Mouse (Mus musculus) testis, postnatal 10 days (tissue): ENCODE results near the gene Slc39a5.

Experiments used
- DNase-seq: peaks from one replicate; pipeline ENCODE4 v3.0.0; 2021; ENCODE audit warnings: low spot score

Slc39a5 gene

DNA sequence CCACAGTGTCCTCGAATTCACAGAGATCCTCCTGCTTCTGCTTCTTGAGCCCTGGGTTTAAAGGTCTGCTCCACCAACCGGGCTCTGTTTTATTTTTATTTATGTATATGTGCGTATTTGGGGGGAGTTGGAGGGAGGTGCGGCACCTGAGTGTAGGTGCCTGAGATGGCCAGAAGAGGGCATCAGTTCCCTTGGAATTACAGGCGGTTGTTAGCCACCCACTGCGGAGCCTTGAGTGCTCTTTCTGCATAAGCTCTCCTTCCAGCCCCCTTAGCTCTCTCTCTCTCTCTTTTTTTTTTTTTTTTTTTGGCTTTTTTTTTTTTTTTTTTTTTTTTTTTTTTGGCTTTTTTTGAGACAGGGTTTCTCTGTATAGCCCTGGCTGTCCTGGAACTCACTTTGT lies 26.6 kb downstream of the Slc39a5 start:
- DNase-seq: peak; percentile 43

DNA sequence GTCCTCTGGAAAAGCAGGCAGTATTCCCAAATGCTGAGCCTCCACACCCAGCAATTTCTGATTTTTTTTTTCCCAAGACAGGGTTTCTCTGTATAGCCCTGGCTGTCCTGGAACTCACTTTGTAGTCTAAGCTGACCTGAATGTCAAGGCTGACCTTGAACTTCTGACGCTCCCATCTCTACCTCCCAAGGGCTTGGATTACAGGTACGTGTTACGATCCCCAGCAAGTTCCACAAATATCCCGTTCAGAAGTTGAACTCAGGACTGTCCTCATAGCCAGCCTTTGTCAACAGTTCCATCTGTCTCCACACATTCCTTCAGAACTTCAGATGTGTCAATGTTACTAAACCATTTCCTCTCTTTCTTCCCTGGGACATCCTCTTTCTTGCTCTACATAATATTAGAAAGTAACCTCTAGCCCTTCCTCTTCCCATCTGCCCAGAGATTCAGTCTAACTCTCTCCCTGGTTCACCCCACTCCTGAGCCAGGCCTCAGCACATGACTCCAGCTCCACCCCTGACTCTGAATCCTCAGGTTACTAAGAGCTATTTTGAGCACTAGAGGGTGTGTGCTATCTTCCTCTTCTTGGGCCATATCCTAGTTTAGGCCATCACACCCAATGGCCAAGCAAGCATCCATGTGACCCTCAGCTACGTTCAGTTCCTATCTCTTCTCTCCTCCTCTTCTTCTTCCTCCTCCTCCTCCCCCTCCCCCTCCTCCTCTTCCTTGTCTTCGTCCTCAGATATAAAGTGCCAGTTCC lies 27.9 kb downstream of the Slc39a5 start:
- no peak for DNase-seq

DNA sequence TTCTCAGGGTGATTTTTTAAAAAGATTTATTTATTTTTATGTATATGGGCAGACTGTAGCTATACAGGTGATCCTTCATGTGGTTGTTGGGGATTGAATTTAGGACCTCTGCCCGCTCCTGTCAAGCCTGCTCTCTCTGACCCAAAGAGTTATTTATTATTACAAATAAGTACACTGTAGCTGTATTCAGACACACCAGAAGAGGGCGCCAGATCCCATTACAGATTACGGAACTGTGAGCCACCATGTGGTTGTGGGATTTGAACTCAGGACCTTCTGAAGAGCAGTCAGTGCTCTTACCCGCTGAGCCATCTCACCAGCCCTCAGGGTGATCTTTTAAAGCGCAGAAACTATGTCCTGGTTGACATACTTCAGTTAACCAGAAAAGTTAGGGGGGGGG lies 28.9 kb downstream of the Slc39a5 start:
- no peak for DNase-seq

DNA sequence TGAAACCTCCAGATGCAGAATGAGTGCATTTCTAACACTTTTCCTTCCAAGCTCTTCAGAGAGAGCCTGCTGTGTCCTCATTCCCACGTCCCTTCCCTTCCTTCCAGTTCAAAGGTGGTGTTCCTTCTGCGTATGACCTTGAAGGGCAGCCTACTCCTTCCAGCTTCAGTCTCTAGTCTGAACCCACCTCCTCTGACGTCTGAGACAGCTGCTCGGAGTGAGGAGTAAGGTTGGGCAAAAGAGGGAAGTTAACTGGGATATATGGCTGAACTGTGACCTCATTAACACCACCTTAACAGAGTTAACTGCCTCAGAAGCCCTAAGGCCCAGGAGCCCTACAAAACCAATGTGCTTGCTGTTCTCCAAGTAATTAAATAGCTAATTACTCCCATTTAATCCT lies 30.4 kb downstream of the Slc39a5 start:
- DNase-seq: no peak

DNA sequence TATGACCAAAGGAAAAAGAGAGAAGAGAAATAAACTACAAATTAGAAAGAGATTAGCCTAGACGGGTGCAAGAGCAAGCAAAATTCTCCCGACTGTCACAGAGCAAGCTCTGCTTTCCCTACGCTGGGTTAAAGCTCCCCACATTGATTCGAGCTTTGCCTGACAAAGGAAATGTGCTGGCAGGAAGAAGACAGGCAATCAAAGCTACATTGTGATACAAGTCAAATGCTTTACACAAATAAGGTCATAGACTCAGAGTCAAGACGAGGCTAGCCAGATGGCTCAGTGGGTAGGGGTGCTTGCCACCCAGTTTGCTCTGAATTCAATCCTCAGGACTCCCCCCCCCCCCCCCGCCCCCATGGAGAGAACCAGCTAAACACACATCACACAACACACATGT lies 31.0 kb downstream of the Slc39a5 start:
- DNase-seq: no peak

DNA sequence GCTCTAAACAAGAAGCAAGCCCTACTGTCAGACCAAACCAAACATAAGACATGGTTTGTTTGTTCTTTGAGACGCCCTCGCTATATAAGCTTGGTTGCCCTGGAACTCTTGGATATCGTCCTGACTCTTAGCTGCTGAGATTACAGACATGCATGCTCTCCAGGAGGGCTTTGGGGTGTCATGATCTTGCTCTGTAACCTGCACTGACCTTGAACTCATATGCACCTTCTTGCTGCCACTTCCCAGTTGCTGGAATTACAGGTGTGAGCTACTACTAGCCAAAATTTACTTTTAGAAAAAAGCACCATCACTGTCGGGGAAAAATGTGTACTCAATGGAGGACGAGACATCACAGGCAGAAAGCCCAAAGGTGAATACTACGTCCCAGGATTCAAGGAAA lies 31.4 kb downstream of the Slc39a5 start:
- no peak for DNase-seq

DNA sequence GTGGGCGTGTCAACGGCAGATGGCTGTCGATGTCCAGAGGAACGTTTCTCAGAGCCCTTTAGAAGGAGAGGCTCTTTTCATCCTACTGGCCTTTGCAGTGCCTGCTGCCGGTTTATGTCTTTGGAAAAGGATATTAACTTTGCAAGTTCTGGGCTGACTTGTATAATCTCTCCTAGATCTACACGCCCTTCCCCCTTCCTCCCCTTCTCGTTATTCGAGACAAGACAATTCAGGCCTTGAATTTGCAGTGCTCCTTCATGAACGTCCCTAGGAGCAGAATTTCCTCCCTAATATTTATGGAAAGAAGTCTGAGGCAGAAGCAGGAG lies 31.8 kb downstream of the Slc39a5 start:
- no peak for DNase-seq

DNA sequence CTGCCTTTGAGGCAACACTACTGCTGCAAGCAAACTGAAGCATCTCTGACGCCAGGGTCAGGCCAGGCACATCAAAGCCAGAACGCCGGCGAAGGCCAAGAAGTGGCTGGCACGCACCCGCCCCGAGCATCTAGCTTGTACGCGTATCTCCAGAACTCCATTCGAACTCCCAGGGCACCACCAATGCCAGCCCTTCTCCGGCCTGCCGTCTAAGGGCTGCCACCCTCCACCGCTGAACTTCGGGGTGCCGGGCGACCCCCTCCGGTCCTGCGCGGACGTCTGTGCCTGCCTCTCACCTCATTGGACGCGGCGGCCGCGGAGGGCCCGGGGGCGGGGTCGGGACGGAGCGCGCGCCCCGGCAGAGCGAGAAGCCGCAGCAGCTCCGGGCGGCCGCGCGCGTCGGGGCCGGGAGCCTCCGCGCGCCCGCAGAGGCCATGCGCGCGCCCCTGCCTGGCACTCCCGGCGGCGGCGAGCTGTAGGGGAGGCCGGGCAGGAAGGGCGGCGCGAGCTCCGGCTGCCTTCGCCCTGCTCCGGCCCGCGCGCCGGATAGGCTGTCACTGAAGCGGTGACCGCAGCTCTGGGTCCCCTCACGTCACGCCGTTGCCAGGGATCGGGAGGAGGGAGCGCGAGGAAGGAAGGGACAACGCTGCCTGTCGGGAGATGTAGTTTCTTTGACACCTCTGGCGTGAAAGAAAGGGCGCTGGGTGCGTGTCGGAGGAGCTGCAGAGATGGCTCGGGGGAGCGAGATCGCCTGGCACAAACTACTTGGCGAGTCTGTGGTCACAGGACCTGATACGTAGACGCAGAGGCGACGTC lies 32.4 kb downstream of the Slc39a5 start, which contains the start of gene Coq10a:
Gene Coq10a (minus strand): TSS at position 596 of the 816 bp plus-strand sequence.
- peak; percentile 90 for DNase-seq

DNA sequence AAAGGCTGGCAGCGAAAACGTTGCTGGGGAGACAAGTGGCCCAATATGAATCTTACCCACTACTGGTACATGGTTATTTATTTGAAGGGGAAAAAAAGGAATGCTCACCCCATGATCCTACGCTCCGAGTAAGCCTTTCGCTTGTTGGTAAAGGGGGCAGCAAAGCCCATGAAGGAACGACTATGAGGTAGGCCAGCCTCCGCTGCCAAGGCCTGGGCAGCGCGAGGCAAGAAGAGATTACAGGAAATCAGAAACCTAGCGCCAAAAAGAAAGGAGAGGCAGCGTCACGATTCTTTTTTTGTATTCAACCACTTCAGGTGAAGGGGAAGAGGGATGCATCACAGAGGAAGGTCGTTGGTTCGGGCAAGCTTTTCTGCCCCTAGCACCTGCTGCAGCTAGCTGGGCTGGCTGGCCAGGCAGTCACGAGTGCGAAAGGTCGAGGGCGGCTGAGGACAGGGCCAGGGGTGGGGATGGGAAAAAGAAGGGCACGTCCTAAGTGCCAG lies 33.1 kb downstream of the Slc39a5 start:
- DNase-seq: no peak

DNA sequence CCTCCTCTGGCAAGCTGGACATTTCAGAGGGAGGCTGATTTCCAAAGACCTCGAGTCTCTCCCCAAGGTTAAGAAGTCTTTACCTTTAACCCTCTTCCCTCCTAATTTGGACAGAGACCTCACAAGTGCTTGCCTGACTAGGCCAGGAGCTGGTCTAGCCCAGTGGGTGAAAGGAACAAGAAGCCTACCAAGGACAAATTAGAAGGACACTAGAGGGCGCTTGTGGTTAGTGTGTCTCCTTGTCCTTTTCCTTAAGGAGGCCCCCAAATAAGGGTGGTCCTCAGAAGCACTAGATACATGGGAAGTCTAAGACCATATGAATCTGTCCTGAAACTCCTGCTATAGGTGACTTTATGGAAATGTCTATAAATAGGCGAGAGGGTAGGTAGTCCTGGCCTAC lies 38.5 kb downstream of the Slc39a5 start:
- peak; percentile 51 for DNase-seq

DNA sequence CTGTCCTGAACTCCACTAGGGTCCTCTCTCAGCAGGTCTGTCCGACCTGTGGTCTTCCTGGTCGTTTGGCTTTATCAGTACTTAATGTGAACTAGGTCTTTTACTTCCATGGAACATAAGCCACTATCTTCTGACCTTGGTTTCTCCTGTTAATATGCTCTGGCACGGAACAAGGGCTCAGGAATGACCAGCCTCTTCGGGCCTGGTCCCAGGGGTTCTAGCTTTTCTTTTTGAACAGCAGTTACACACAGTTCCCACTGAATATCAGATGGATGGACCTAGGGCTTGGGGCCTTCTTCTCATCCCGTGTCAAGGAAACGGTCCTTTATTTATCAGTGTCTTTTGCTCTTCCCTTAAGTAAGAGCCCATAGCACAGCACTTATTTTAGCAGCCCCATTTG lies 39.2 kb downstream of the Slc39a5 start:
- no peak for DNase-seq

DNA sequence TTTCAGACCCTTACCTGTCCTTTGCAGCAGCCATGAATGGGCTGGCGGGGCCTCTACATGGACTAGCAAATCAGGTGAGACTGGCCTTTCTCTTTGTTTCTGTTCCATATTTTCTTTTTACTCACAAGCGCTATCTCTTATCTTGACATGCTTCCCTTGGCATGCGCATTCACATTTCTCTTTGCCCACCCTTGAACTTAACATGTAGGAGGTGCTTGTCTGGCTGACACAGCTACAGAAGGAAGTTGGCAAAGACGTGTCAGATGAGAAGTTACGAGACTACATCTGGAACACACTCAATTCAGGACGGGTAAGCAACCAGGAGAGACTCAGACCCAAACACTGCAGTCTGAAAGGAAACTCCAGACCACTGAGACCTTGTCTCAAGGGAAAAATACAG lies 41.8 kb downstream of the Slc39a5 start:
- DNase-seq: no peak

DNA sequence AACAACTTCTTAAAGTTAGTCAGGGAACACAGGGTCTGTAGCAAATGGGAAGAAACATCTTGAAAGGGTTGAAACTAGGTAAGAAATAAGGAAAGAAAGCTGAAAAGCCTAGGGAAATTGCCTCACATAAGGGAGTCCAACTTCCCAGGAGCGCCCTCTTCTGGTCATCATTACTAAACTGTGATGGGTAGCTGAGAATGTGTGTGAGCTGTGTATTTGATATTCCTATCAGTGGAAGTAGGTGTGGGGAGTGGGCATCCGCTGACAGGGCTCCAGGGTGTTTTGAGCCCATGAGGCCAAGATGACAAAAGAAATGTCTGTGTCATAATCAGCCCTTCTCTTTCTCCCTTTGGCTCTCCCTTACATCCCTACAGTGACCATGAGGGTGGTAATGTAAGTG lies 42.2 kb downstream of the Slc39a5 start:
- peak; percentile 69 for DNase-seq

DNA sequence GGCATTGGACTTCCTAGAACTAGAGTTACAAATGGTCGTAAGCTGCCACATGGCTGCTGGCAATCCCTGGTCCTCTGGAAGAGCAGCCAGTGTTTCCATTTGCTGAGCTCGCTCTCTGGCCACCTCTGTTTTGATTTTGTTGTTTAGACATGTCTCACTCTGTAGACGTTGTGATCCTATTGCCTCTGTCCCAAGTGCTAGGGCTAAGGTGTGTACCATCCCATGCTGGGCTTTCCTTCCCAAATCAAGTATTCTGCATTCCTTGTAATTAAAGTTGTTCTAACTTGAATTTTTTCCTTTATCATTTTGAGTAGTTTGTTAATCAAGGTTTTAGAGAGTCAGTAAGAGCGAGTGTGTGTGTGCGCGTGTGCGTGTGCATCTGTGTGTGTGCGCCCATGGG lies 53.5 kb downstream of the Slc39a5 start:
- no peak for DNase-seq
